Mouse (Mus musculus) retina, postnatal 7 days (tissue): ENCODE data around the gene Crip3.

Experiments
- DNase-seq: peaks from one replicate; pipeline ENCODE4 v3.0.0-alpha.2; 2012; ENCODE audit warnings: low read depth, low spot score

The Crip3 gene

DNA sequence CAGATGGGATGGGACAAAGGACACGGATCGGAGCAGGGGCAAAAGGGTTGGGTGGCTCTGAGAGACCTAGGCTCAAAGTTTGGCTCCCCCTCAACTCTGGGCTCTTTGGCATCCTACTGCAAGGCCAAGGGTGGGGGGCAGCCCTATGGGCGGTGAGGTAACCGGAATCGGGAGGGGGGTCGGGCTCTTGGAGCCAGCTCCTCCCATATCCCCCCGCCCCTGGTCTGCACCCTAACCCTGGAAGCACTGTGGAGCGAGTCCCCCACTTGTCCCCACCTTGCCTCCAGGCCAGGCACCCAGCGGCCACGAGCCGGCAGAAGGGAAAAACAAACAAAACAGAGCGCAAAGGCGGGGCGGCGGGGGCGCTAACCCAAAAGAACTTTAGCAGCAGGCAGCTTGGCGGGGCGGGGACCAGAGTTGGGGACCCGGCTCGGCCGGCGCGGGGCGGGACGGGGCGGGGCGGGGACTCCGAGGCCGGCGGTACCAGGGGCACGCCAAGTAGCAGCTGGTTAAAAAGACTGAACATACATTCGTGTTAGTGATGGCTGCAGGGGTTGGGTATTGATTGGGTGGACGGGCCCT is 26.5 kb downstream of the Crip3 start:
- DNase-seq, result no peak

DNA sequence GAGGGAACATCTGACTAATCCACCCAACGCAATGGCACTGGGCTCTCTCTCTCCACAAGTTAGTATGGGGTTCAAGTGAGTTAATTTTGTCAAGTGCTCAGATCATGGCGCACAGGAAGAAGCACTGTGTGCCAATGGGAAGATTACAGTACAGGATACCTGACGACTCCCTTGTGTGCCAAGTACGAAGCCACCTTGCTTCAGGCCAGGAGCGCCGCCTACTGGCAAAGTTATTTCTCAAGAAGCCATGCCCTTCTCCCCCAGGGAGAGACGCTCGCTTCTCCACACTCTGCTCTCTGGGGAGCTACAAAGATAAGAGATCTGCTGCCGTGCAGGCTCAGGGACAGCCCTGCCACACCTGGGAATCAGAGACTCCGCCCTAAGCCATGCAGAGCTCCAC is 29.1 kb downstream of the Crip3 start:
- no peak for DNase-seq

DNA sequence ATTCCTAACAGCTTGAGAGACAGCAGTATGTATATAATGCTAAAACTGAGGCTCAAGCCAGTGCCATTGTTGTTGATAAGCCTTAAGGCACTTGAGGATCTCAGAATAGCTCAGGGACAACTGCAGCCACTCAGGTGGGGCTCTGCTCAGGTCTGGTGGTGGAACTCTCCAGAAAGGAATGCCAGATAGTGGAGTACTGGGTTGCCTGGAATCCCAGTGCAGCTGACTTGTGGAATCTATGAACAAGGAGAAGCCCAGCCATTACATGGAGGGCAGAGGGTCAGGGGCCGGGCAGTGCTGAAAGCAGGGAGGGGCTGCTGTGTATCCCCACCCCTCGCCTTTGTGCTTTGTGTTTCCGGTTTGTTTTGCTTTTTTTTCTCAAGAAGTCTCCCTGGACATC is 29.7 kb downstream of the Crip3 start:
- no peak for DNase-seq

DNA sequence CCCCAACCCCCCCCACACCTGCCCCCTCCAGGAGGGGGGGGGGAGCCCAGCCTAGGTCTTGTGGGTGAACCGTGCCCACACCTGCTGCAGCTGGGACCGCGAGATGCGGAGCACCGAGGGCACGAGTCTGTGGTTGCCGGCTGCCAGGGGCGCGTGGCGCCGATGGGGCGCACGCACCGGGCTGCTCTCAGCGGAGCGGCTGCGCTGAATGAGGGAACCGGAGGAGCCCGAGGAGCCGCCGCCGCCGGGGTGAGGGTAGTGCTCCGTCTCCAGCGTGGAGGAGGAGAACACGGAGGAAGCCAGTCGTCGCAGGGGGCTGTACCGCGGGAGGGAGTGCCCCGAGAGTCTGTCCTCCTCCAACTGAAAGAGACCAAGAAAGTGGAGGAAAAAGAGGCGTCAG is 31.9 kb downstream of the Crip3 start:
- DNase-seq, result no peak

DNA sequence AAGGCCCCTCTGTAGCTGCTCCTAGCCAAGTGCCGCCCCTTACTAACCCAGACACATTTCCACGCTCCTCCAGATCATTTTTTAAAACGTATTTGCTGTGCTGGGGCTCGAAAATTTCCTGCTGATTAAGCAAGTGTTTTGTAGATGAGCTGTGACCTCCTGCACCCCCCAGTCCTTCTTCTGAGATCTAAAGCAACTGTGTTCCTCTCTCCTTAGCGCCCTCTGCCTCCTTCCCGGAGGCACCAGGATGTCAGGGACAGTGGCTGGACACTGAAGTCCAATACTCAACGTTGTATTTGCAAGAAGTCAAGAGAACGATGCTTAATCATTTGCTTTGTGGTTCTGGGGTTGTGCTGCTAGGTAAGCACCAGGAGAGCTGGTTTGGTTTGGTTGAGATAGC is 32.6 kb downstream of the Crip3 start:
- DNase-seq, result no peak

DNA sequence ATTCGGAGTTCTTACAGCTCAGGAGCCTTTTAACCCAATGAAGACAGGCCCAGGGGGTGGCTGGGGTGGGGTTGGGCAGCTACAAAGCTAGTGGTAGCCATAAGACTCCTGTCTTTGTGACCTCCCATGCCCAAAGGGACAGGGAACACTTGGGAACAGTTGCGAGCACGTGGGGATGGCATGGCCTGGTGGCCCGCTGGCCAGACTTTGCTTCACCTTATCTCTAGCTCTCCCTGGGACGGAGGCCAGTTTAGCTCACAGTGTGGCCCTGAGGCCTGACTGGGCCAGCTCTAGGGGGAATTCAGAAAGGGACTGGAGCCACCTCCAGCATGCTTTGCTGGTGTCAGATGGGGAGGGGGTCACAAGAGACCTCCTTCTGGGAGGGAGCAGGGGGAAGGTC is 33.5 kb downstream of the Crip3 start:
- no peak for DNase-seq

DNA sequence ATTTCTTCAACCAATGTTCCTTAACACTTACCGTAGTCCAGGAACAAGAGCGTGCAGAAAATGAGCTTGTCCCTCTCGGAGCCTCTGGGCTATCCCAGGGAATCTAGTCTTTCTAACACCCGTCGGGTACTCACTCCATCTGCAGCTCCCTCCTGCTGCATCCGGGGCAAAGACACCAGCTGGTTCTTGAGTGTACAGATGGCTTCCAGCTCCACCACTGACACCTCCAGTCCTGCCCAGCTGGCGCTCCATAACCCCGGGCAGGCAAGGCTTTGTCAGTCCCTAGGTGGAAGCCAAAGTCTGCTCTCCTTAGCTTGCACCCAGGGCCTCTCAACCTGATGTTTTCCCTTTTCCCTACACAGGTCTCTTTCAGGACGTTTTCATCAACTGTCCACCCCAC is 39.1 kb downstream of the Crip3 start:
- DNase-seq, result no peak

DNA sequence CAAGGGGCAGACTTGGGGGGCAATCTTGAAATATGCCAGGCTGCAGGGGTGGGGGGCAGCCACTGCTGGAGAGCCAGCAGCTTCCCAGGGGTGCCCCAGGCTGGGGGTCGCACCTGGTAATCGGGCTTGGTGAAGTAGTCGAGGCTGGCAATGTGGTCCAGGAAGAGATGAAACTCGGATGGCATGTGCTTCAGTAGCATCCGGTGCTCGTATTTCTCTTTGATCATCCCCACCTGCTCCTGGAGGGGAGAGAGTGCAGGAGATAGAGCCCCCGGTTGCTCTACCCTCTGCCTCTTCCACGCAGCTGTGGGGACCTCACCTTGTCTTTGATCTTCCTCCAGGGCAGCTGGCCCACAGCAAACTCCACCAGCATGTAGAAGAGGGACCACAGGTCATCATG is 47.9 kb downstream of the Crip3 start:
- DNase-seq, result no peak

DNA sequence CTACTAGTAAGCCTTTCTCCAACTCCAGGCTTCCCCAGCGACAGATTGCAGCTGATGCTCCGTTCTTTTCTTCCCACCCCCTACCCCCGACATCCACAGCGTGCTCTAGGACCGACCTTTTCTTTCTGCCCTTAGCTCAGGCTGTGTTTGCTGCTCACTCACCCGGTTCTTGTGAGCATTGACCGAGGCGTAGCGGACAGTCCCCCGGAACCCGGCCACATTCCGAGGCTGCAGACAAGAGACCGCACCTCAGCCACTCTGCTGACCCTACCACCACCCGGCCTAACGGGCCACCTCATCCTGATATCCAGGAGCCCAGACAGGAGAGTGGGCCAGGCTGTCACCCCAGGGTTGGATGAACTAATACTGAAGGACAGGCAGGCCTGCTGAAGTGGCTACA is 48.6 kb downstream of the Crip3 start:
- DNase-seq, result no peak
